Mouse (Mus musculus): ENCODE data around the gene Sell.

Sell gene

DNA sequence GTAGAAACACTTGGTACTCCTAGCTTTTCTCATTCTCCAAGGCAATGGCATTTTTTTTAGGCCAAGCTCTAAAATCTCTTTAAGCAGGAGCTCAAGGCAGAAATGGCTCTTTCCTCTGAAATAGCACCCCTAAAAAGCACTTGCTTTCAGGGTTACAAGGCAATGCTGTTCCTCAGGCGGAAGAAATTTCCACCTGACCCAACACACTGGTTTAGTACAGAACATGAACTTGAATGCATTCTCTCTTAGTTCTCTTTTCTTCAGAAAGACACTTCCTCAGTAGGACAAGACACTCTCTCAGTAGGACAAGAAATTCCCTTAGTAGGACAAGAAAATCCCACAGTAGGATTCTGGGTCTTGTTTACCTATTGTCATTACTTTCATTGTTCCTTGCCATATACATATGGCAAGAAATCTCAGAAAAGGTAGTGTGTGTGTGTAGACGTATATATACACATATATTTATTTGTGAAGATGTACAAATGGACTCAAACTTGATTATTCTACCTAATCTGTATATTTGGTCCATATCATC, 12.9 kb downstream of the Sell start:
- DNase-seq (ENCODE audit: low read depth, low spot score): no peak

DNA sequence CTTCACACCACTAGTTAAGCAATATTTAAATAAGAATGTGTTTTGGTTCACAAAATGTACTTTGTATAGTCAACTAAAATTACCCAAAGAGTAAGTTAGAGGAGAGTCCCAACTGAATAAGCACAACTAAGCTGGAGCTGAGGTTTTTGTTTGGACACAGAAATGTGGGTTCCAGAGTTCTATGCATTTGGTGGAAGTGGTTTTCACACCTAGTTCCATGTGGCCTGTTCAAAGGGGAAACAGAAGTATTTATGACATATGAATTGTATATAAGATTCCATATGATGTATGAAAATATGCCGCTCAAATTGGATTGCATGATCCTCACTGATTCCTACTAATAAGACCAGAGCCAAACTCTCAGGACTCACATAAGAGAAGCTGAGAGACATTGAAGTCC, 13.6 kb downstream of the Sell start:
- no peak for DNase-seq (ENCODE audit: low read depth, low spot score)

DNA sequence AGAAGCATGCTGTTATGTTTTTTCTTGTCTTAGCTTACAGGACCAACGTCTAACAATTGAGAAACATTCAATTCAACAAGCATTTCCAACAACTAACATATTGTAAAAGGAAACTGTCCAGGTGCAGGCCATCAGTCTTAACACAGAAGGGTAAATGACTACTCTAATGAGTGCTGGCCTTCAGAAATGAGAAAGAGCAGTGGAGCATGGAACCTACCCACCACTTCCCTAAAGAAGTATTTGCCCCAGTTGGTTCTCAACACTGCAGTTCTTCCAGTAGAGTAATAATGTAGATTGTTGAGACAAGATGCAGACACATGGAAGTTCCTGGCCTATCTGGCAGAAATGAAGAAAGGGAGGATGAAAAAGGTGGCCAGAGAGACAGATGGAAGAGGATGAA, 14.7 kb downstream of the Sell start:
- DNase-seq (ENCODE audit: low read depth, low spot score): no peak

DNA sequence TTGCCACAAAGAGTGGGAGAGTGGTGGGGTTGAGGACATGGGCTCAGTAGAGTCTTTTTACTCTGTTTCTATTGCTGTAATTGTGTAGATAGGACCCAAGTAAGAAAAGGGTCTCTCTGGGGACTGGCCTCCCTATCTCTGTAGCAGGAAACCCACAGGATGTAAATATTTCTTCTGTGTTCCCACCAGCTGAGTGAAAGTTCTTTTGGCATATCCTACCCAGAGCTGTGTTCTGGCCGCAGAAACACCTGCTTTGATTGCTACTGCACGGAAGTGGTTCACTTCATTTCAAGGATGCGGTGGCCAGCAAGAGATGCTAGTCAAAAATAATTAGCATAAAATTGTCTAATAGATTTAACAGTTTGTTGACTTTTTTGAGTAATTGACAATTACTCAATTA, 15.2 kb downstream of the Sell start:
- no peak for DNase-seq (ENCODE audit: low read depth, low spot score)

DNA sequence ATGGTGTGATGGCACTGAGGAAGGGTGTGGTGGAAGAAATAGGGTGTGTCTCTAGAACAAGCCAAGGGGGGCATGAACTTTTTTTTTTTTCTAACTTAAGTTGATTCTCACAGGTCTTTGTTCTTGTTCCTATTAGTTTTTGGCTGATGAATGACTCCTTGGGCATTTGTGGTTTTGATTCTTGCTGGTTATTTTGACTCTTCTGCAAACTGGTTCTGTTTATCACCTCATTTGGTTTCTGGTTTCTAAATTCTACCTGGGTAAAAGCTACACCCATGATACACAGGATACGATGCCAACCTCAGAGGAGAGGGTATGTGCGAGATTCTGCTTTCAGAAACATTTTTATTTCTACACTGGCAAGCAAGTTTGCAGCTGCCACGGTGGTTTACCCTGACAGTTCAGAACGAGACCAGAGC, 16.6 kb downstream of the Sell start:
- no peak for DNase-seq (ENCODE audit: low read depth, low spot score)

DNA sequence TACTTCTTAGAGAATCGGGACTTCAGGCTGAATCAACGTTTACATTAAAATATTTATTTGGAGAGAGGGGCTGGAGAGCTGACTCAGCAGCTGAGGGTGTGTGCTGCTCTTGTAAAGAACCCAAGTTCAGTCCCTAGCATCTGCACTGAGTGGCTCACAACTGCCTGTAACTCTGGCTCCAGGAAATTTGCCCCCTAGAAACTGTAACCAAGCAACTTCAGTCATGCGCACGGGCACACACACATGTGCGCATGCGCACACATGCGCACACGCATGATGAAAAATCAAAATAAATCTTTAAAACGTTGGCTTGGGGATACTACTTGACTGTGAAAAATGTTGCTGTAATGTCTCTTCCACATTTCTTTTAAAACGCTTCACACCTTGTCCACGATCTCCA, 17.3 kb downstream of the Sell start:
- DNase-seq (ENCODE audit: low read depth, low spot score): no peak

DNA sequence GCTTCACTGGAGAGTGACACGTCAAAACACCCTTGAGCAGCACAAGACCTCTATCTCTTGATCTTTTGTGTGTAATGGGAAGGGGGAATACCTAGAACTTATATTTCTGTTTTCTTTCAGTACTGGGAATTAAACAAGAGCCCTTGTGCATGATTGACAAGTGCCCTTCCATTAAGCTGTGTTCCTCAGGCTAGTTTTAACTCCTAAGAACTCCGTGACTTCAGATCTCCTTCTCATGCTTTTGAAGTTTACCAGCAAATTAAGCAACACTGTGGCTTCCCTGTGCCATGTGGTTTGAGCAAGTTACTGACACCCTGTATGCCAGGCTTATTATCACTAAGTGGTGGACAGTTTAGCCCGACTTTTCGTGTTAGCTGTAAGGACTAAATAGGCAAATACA, 21.3 kb downstream of the Sell start:
- no peak for DNase-seq (ENCODE audit: low read depth, low spot score)

DNA sequence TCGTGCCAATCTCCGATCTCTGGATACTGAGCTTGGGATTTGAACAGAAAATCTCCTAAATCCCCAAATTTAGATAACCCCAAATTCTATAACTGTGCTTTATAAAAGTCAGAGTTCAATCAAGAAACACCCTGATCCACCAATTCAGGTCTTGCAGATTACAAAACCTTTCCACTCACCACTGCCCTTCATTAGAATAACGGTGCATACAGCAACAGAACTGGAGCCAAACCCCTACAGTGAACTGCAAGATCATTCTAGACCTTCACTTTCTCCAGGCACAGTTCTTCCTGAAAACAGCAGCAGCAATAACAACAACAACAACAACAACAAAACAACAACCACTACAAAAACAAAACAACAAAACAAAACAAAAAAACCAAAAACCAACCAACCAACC, 25.0 kb downstream of the Sell start:
- DNase-seq (ENCODE audit: low read depth, low spot score): no peak

DNA sequence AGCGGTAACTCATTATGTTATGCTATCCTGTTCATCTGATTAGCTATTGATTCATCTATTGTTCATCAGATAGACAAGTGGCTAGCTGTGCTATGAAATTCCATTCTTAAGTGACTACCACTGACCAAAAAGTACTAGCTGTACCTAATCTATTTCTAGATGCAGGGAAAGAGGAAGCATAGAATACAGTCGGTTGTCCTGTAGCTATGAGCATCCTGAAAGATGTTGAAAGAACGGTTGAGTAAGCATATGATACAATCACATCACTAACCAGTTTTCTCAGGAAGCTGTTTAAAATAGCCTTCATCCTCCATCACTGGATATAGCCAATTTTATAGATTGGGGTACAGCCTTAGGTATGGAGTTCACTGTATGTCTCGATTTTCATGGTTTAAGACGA, 26.1 kb downstream of the Sell start:
- DNase-seq (ENCODE audit: low read depth, low spot score): no peak

DNA sequence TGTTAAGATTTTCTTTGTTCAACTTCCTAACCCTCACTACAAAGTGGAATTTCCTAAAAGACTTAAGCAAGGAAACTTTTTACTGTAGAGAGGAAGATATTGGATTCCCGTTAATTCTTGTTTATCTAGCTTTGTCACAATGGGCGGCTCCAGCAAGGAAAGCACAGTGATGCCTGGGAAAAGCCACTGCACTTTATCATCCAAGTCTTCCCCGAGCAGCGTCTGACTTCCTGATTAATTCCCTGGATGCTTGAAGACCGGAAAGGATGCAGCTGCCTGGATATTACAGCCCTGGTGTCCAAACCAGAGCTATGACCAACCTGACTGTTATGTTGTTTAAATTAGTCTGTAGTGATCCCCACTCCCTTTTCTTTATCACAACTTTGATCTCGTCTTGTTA, 35.0 kb downstream of the Sell start:
- DNase-seq (ENCODE audit: low read depth, low spot score): no peak

DNA sequence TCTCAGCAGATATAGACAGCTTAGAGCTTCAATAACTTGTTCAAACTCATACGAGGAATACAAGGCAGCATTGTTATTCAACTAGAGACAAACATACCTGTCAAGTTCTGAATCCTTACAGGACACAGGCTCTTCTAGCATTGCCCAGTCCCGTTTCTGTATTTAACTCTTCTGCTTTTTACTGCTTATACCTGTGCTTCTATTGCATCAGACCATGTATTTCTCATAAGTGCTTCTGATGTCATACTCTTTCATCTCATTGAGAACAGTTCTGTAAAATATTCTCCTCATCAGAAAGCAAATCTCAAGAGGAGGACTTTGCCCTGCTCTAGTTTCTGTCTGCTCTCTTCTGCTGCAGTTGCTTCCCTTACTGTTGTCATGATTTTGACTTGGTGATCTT, 36.1 kb downstream of the Sell start:
- no peak for DNase-seq (ENCODE audit: low read depth, low spot score)

DNA sequence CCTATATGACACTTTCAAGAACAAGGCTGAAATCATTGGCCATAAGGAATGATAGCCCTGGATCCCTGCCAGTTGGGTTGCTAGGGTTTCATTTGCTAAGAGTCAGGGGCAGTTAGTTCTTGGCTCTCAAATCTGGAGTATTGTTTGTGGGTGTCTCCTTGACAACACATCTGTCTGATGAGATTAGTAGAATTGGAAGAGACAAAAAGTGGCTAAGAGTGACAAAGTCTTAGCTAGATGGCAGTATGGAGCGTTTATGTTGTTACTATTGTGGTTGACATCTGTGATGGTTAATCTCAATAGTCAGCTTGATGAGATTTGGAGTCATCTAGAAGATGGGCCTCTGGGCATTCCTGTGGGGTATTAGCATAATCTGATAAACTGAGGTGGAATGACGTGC, 36.6 kb downstream of the Sell start:
- DNase-seq (ENCODE audit: low read depth, low spot score): no peak

DNA sequence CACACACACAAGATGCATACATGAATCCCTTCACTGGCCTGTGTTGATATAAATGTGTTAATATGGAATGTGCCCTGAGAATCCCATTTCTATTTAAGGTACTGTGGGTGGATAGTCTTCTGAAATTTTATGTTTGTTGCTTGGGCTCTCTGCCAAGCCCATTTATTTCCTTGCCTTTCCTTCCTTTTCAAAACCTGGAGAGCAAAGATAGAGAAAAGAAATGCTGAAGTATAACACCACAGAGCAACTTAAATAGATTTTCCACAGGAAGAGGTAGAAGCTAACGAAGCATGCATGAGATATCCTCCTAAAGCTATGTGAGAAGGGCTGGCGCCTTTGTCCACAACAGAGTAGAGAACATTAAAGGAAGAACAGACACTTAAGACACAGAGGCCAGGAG, 48.0 kb downstream of the Sell start:
- peak; percentile 55 for DNase-seq (ENCODE audit: low read depth, low spot score)

DNA sequence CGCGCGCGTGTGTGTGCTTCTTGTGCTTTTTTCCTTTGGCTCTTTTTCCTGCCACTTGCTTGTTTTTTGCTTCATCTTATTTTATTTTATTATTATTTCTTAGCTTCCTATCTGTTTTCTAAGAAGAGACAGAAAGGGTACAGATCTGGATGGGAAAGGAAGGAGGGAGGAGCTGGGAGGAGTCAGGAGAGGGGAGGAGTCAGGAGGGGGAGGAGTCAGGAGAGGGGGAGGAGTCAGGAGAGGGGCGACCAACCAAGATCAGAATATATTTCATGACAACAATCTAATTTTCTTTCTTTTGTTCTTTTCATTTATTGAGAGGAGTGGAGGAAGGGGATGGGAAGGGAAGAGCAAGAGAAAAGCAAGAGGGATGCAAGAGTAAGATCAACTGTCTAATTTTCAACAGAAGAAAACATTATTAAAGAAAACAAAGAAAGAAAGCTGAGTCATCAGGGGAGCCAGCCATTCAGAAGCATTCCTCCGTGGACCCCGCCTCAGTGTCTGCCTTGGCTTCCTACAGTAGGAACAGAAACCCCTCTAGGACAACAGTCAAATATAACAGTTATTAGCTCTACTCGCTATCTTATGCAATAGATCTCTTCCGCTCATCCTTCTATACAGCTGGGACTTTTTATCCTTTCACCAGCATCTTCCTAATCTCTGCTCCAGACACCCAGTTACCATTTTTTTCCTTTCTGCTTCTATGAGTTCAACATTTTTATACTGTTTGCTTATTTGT, 49.0 kb downstream of the Sell start:
- no peak for DNase-seq (ENCODE audit: low read depth, low spot score)

DNA sequence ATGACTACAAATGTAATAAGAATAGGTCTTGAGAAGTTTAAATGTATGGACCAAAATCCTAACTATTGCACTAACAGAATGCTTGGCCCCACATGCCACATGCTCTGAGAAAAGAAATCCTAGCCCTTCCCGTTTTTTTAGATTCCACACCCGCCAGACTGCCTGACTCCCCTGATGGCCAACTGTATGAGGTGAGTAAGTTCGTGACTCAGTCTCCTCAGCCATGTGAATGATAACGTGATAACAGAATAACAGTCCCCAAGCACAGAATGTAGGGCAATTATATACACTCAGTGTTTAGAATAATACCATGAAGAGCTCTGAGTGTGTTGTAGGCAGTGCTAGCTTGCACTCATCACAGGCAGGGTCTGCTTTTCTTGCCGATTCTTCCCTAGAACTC, 52.5 kb downstream of the Sell start:
- no peak for DNase-seq (ENCODE audit: low read depth, low spot score)

DNA sequence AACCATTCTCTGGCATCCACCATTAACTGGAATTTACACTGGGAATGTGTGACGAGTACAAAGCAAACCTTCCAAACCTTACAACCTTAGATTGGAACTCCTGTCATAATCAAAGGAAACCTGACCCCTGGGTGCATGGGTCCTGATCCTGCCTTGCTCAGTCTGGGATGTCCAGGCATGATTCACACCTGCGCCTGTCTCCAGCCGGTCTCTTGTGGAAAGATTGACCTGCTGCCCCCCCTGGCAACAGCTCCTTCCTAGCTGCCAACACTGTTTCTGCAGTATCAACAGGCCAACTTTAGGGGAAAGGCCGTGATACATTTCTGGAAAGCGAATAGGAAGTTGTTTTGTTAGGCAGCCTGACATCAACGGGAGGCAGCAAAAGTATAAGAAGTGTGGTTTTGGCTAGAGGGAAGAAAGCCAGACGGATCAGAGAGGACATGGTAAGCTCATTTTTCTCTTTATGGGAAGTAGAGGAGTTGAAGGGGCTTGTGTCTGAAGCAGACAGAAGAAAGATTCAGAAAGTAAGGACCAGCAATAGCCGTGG, 53.2 kb downstream of the Sell start, which contains the start of gene Selp:
Gene Selp (plus strand): TSS at position 318 of the 547 bp plus-strand sequence.
- no peak for DNase-seq (ENCODE audit: low read depth, low spot score)

DNA sequence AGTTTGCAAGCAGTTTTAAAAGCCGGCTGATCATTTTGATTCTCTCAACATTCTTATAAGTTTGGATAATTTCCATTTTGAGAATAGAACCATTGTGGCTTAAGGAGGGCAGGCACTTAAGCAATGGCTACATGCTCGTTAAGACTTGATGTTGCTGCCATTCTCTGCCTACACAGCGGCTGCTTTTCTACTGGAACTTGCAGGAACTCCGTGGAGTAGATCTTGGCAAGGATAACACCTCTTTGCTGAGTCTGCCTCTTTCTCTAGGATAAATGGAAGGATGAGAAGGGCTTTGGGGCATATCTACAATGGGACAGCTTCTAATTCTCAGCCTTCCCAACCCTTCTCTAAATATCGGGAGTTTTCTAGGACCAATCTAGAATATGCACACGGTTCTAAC, 53.9 kb downstream of the Sell start:
- DNase-seq (ENCODE audit: low read depth, low spot score): peak; percentile 22

DNA sequence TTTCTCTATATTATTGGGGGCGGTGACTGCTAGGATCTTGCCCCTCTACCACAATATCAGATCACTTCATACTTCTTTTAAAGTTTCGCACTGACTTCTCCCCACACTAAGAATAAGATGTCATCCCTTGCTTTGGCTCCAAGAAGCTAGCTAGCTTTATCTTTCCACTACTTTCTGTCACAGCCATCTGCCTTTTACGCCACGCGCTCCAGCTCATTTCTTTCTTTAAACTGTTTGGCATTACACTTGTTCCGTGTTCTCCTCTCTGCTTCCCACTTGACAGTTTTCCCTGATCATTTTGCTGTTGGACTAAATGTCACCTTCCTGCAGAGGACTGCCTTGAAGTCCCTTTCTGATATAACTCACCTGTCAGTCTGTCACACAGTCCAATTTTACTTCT, 56.1 kb downstream of the Sell start:
- peak; percentile 28 for DNase-seq (ENCODE audit: low read depth, low spot score)

DNA sequence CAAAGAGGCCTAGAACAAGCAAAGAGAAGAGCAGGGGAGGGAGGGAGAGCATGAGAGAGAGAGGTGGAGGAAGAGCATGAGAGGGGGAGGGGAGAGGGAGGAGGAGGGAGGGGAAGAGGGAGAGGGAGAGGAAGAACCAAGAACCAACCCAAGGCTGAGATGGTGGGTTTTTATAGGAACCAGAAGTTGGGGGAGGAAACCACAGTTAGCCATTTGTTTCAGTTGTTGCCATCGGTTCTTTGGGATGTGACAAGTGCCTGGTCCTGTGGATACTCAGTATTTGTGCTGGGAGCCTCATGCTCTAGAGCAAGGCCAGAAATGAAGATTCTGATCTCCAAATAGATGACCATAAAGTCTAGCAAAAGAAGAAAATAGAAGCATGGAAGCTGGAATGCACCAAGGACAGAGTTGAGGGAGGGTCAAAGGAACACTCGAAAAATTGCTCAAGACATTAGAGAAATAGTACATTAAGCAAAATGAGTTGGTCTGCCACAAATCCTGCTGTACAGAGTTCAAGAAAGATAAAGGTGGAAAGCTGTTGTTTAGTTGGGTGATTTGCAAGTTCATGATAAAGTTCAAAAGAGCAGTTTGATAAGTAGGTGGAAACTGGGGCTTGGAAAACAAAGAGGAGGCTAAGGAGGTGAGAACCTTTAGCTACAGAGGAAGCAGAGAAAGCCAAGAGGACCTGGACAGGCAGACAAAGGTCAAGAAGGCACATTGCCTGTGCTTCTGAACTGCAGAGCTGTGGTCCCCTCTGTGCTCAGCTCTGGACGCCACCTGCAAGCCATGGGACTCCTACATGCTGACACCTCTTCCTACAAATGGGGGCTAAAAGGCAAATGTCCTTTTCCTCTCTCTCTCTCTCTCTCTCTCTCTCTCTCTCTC, 58.4 kb downstream of the Sell start:
- DNase-seq (ENCODE audit: low read depth, low spot score): no peak

DNA sequence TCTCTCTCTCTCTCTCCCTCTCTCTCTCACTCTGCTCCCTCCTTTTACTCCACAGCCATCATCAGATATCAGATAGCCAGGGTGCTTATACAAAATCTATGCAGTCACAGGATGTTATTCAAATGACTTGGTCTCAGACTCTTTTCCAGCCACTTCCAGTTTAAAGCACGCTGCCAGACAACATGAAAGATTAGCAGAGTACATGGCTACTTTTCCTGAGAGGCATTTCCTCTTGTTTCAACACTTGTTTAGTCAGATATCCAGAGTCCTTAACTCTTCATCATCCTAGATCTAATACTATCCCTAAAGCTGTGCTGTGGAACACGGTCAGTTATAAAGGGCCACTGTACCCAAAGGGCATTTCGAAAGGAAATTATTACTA, 59.0 kb downstream of the Sell start:
- no peak for DNase-seq (ENCODE audit: low read depth, low spot score)

DNA sequence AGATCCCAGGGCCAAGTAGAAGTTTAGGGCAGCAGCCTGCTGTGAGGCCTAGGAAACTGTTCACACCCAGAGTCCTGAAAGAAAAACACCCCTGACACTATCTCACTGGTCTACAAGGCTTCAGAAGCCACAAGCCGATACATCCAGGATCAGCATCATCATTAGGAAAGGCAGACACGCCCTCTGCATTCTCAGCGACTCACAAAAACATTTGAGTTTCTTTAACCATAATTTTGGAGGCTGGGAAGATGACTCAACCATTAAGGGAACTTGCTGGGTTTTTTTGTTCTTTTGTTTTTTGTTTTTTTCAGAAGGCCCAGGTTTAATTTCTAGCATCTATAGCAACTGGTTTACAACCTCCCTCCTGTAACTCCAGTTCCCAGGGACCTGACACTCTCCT, 62.1 kb downstream of the Sell start:
- DNase-seq (ENCODE audit: low read depth, low spot score): no peak

DNA sequence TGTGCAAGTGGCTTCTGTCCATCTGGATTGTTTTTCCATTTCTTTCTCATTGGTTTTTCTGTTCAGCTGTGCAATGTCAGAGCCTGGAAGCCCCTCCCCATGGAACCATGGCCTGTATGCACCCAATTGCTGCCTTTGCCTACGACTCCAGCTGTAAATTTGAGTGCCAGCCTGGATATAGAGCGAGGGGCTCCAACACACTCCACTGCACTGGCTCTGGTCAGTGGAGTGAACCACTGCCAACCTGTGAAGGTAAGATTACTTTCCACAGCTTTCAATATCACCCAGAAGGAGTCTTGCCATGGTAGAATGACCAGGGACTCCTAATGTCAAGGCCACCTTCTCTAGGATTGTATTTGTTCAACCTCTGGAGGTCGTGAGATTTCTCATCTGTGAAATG, 68.2 kb downstream of the Sell start:
- DNase-seq (ENCODE audit: low read depth, low spot score): no peak

DNA sequence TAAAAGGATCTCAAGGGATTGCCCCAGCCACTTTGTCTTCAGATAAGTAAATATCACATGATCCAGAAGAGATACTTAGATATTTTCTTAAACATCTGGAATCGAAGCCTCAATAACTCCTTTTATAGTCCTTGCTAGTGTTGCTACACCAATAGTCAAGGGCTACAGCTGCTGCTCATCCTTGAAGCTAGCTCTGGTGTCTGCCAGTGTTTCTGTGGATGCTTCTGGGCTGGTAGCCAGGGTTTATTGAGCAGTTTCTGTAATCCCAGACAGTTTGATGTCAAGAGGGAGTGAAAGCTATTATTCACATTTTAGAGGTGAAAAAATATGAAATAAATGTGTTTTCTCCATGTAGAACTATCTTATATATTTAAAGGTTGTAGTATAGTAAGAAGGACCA, 70.8 kb downstream of the Sell start:
- DNase-seq (ENCODE audit: low read depth, low spot score): no peak
